Mouse (Mus musculus): ENCODE results near the gene Igsf3. TPM values are rescaled to one million over a fixed set of nuclear protein-coding genes. Genes with fewer than 3 reads are reported as not detected.

The Igsf3 gene
- total RNA-seq, 2 experiments from 2014 or later: 2.6 to 6.7 TPM

DNA sequence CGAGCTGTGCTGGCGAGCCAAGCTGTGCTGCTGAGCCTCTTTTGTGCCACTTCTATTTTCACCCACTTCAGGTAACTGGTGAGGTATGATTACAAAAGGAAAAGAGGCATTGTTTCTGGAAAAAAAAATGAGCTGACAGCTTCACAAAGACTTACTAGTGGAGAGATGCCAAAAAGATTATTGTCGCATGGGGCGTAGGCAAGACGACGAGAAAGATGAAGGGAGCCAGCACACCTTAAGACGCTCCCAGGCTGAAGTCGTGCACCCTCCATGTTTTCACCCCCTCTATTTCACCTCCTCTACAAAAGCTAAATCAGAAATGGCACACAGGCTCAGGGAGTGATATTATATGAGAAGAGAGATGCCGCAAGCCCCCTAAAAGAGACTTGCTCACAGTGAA is 113.6 kb downstream of the Igsf3 start:
- no peak for ATAC-seq (replicated peaks; ENCODE audit: low FRiP score, poor library complexity, severe bottlenecking)

DNA sequence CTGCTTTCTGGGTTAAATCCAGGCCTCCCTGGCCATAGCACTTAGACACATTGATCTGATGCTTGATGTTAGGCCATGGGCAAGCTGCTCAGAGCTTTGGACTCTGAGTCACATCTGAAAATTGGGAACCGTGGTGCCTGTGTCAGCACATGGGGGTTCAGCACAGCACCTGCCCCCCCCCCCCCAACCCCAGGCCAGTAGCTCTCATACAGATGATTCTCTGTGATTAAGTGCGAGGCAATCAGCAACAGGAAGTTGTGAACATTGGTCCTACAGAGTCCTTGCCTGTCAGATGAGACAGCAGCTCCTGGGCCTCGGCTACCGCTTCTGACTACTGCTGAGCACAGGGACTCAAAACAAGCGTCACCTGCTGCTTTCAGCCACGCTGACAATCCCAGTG is 116.0 kb downstream of the Igsf3 start:
- no peak for ATAC-seq (replicated peaks; ENCODE audit: low FRiP score, poor library complexity, severe bottlenecking)

DNA sequence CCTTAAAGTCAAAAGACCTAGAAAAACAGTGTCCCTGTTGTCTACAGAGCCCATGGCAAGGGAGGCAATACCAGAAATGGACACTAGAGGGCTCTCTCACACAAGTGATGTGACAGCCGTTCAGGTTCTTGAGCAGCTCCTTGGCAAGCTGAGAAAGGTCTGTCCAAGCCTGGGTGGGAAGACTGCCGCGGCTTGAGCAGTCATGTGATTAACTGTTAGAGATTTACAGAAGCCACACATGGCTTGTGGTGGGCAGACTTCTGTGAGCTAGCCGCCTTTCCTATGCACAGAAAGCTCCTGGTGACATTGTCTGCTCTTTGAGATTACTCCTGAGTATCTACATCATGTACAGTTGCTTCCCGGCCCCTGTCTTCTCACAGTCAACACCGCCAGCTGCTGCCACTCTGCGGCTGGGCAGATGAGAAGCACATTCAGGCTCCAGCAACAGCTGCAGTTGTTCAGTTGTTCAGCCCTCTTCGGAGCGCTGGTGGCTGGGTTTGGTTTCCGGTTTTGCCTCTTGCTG is 117.1 kb downstream of the Igsf3 start:
- ATAC-seq (replicated peaks; ENCODE audit: low FRiP score, poor library complexity, severe bottlenecking): peak; percentile 76

DNA sequence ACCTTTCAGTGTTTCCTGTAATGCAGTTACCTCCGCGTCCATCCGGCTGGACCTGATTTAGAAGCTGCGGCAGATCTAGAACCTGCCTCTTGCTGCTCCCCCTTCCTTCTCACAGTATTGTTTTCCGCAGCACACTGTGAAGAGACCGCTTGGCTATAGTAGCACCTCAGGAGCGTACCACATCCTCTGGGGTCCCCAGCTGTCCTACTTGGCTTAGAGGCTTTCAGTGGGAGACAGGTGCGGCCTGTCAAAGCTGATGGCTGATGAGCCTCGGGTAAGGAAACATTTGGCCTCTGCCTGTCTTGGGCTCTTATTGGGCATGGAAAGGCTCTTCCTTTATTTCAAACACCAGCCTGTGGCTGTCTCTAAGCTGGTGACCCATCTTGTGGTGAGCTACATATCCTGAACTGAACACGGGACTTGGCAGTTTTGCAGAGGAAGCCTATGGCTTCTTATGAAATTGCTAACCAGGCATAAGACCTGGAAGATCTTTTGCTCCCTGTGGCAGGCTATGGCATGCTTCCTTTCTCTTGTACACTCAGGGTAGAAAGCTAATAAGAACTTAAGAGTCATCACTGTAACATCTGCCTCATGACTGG is 120.6 kb downstream of the Igsf3 start:
- no peak for ATAC-seq (replicated peaks; ENCODE audit: low FRiP score, poor library complexity, severe bottlenecking)

DNA sequence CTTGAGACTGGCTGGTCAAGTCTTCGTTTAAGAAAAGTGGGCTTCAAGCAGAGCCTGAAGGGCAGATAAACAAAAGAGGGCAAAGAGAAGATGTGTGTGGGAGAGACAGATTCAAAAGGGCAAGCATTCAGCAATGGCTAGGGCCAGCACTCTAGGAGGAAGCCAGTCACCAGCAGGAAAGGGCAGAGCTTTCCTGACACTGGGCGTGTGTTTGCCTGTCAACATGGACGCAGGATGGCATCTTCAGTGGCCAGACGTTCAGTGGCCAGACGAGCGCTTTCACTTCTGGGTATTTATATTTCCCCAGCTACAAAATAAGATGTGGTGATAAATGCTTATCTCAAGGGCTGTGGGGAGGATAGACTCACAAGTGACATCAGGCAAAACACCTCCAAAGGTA is 123.0 kb downstream of the Igsf3 start:
- ATAC-seq (replicated peaks; ENCODE audit: low FRiP score, poor library complexity, severe bottlenecking): no peak

DNA sequence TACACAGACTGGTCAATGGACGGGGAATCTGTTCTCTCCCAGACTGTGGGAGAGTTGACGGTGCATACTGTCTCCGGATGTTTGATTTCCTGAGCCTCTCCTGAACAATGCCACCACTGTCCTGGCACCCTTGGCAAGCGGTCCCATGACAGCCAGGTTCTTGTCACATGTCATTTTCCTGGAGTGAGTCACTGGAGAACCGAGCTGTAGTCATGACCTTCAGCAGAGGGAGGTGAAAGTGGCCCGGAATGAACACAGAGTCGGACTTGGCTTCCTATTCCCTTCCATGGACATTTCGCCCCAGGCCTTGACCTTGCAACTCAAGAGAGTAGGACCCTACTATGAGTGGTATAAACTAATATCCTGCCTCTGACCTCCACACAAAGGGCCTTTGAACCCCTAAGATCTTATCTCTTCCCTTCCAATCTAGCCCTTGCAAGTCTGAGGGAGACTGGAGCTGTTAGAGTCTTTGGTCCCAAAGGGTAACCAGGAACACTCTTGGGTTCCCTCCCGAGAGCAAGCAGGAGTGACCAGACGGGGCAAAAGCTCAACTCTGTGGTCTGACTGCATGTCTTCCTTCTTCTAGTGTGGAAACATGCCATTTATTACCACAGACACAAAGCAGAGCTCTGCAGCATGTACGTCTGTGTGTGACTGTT is 123.6 kb downstream of the Igsf3 start:
- ATAC-seq (replicated peaks; ENCODE audit: low FRiP score, poor library complexity, severe bottlenecking): no peak

DNA sequence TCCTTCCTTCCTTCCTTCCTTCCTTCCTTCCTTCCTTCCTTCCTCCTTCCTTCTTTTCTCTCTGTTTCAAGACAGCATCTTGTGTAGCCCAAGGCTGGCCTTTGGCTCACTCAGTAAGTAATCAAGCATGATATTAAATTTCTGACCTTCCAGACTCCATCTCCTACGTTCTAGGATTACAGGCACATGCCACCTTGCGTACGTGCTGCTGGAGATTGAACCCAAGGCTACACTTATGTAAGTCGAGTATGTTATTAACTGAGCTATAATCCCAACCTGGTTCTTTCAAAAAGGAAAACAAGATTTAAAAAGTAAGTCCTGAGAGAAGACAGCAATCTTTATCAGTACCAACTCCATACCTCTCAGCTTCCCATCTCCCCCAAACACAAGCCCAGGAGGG is 124.7 kb downstream of the Igsf3 start:
- ATAC-seq (replicated peaks; ENCODE audit: low FRiP score, poor library complexity, severe bottlenecking): no peak

DNA sequence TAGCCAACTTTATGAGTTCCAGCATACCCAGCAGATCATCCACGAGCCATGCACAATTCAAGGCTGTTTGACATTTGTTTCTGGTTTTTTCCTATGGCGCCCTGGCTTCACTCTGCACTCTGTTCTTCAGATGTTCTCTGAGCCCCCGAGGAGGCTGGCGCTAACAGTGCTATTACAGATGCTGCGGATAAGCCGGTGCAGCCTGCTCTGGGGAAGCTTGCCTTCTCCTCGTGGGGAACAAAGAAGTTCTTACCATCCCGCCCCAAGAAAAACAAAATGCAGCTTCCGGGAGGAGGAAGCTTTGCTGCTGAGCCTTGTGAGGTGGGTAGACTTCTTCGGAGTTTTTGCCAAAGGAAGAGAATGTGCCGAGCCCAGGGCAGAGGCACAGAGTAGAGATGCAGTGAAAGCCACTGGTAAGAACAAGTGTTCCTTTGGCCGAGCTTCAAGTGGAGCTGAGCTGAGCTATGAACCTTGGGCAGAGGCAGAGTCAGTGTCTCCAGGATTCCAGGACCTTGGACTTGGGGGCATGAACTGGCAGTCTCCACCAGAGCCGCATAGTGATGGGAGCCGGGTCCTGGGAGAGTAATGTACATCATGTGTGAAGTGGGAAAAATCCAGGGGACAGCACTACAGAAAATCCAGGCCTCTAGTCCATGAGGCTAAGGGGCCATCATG is 125.3 kb downstream of the Igsf3 start:
- no peak for ATAC-seq (replicated peaks; ENCODE audit: low FRiP score, poor library complexity, severe bottlenecking)

DNA sequence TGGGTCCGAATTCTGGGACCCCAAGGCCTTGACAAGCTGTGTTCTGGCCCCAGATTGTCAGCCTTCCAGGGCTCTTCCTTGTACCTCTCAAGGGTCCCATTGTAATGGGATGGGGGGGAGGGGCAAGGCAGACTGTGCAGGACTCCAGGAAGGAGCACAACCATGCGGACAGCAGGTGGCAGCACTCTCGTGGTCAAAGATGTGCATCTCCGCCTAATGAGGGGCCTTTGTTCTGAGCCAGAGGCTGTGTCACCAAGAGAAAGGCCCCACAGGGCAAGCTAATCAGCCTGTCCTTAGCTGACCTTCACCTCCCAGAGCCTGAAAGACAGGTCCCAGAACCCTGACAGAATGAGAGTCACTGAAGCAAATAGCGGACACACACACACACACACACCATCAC is 129.3 kb downstream of the Igsf3 start:
- ATAC-seq (replicated peaks; ENCODE audit: low FRiP score, poor library complexity, severe bottlenecking): 0 out of 2 replicates have a peak, but pooled peaks have one; percentile 55

DNA sequence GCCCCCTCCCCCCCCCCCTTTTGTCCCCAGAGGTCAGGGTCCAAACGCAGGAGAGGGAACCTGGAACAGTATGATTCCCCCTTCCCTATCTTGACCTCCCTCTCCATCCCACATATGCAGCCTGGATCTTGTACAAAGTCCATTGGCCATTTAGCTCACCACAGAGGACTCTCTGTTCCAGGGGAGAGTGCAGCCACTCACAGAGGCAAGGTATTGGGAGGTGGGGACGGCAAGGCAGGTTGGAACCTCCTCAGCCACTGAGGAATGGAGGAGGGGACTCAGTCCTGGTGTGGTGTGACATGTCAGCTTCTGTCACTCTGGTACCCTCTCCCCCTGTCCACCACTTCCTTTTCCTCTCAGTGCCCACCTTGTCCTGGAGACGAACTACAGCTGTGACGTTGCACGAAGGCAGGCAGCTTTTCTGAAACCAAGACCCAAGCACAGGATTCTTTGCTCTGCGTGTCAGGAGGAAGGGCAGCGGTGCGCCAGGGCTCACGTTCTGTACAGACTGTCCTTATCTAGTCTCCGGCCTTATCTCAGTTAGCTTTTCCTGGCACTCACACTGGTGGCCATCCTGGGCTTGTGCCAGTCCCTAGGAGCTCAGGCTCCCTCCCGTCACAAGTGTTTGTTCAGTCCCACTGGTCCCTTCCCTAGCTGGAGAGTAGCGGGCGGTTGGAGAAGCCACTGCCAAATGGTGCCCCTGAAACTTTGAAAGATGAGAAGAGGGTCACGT is 130.3 kb downstream of the Igsf3 start:
- ATAC-seq (replicated peaks; ENCODE audit: low FRiP score, poor library complexity, severe bottlenecking): no peak

DNA sequence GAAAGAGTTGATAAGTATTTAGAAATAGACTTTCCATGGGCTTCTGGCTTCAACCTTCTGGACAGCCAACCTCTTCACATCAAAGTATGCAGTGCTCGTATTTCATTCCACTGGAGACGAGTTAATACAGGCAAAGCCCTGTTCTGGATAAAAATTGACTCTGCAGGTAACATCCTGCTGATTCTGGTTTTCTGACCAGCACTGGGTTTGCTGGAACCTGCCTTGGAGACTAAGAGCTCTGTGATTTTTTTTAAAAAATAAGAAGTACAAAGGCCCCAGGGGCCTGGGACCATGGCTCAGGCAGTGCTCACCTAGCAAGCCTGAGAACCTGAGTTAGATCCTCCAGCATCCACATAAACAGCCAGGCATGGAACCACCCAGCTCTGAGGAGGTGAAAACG is 130.9 kb downstream of the Igsf3 start:
- ATAC-seq (replicated peaks; ENCODE audit: low FRiP score, poor library complexity, severe bottlenecking): no peak

DNA sequence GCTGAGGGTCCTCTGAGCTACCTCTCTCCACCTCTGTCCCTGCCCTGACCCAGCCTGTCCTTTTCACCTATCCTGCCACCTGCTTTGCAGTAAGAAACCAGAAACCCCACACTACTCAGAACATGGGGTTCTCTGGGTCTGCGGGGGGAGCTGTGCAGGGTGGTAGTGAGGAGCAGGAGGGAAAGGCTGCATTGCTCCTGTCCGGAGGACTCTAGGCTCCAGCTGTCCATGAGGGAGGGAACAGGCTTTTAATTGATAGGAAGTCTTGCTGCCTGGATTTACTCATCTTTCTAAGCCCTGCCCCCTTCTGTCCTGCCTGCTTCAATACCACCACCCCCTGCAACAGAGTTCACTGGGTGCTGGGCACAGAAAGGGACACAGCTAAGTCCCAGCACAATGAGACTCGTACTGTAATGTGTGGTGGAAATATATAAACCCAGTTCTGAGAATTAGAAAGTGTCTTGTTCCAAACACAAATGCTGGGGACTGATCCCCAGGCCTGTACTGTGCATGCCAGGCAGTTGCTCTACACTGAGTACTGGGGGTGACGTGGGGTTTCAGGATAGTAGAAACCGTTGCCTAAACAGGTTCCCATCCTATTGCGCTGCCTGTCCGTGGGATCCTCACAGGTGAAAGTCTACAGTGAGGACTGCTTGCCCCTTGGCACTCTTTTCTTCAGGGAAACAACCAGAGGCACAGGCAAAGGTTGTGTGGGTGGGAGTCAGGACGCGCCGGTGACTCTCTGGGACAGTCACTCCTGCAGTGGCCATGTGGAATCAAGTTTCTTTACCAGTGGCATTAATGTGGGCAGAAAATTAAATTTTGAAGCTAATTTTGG is 133.0 kb downstream of the Igsf3 start:
- no peak for ATAC-seq (replicated peaks; ENCODE audit: low FRiP score, poor library complexity, severe bottlenecking)

DNA sequence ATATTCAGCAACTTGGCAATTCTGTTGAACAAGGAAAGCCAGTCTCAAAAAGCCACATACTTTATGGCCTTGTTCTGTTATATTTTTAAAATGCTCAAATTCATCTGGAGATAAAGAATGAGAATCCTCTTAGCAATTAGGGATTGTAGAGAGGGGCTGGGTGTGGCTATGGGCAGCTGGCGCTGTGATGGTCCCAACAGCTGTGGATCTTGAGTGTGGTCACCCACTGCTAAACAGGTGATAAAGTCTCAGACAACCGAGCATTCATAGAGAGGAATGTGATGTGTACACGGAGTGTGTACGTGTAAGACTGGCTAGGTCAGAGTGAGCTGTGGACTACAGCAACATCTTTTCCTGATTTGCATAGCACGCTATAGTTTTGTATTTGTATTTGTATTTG is 133.7 kb downstream of the Igsf3 start:
- no peak for ATAC-seq (replicated peaks; ENCODE audit: low FRiP score, poor library complexity, severe bottlenecking)

Other genes with a start within 250 kb of the Igsf3 start
- gene Cd2, start 89.1 kb upstream of the Igsf3 start, total RNA-seq (2015; ENCODE audit: low replicate concordance): 8.6 and 17.6 TPM in 2 replicates
- 22.8 and 28.4 TPM in 2 replicates for gene Cd2, start 89.1 kb upstream of the Igsf3 start, total RNA-seq (2017; ENCODE audit: low replicate concordance)
- gene Atp1a1, start 227.6 kb downstream of the Igsf3 start, total RNA-seq (2015; ENCODE audit: low replicate concordance): 54.1 and 59.9 TPM in 2 replicates
- 55.7 and 67.4 TPM in 2 replicates for gene Atp1a1, start 227.6 kb downstream of the Igsf3 start, total RNA-seq (2017; ENCODE audit: low replicate concordance)

Data from erythroid progenitor cell, adult 5-6 weeks (primary cell).